In the genomic region with DNA sequence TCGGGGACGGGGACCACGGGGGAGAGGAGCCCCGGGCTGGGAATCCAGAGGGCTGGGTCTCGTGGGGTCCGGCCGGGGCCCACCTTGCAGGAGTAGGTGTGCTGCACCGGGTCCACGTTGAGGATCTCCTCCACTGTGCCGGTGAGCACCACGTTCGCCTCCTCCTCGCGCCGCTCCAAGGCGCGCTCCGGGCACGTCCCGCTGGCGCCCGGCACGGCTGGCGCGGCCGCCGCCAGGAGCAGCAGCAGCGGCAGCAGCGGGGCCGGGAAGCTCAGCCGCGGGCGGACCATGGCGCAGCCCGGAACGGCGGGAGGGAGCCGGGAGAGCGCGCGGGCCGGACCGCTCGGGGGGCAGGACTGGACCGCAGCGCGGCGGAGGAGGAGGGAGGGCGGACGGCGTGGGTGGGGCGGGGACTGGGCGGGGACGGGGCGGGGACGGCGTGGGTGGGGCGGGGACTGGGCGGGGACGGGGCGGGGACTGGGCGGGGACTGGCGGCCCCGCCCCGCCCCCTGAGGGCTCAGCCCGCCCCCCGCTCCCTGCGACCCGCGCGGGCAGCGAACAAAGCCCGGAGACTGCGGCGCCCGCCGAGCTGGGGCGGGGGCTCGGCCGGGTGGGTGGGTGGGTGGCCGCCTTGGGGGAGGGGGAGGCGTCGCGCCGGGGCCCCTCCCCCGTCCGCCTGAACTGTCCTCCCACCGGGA, we compare ENCODE assay signal across 8 mouse cellular contexts. TPM values are rescaled to one million over a fixed set of nuclear protein-coding genes. Genes with fewer than 3 reads are reported as not detected.
A peak's percentile ranks its signal among the peaks of the same experiment; 100 is the strongest.
DNase-seq lines count a peak whose midpoint lies in the region; ATAC-seq and TF ChIP-seq lines count a peak whose summit lies in the region.

A gene (minus strand): TSS at position 358 of the 698 bp plus-strand sequence.

- H3K79me2 ChIP-seq in liver, adult 2 months (ENCODE audit: control insufficient read depth, insufficient read depth, low read length), result 0 out of 2 replicates have a peak, but pooled peaks cover 6% of the 10 kb centered on the region
- H3K79me2 ChIP-seq in myocyte (ENCODE audit: control insufficient read depth, insufficient read depth), result no peaks in the 10 kb centered on the region

- peak; percentile 72 for ATAC-seq in embryonic facial prominence, embryonic 11.5 days (replicated peaks; ENCODE audit: insufficient number of reproducible peaks, low FRiP score, low TSS enrichment, low read depth)
- peak; percentile 78 for ATAC-seq in stomach, embryonic 15.5 days (ENCODE audit: insufficient read depth, low FRiP score, low read depth)

- peak within 1 kb of the TSS; percentile 78 for H3K4me3 ChIP-seq in embryonic facial prominence, embryonic 11.5 days (ENCODE audit: low read depth, low read length)
- H3K4me3 ChIP-seq in heart, embryonic 10.5 days, result peak within 1 kb of the TSS; percentile 94
- peak within 1 kb of the TSS; percentile 91 for H3K4me3 ChIP-seq in liver, adult 2 months (ENCODE audit: insufficient read depth, low read depth, low read length)
- H3K4me3 ChIP-seq in myocyte, result peak within 1 kb of the TSS; percentile 25
- peak within 1 kb of the TSS; percentile 93 for H3K4me3 ChIP-seq in stomach, embryonic 15.5 days (replicated peaks)

- H3K27me3 ChIP-seq in embryonic facial prominence, embryonic 11.5 days (ENCODE audit: control insufficient read depth, insufficient read depth, low read length), result no peaks in the 10 kb centered on the region
- H3K27me3 ChIP-seq in heart, embryonic 10.5 days (ENCODE audit: insufficient read depth, poor library complexity, severe bottlenecking), result no peaks in the 10 kb centered on the region
- H3K27me3 ChIP-seq in liver, adult 2 months (ENCODE audit: control insufficient read depth, insufficient read depth, low read length), result no peaks in the 10 kb centered on the region
- H3K27me3 ChIP-seq in myocyte (ENCODE audit: control insufficient read depth, insufficient read depth, insufficient read length), result no peaks in the 10 kb centered on the region
- no peaks in the 10 kb centered on the region; the same call in 1 of the 2 replicates for H3K27me3 ChIP-seq in stomach, embryonic 15.5 days (replicated peaks)

- no peak for TF ChIP-seq CTCF in liver, adult 2 months (IDR thresholded peaks at IDR 0.05; ENCODE audit: low read depth, low read length)

- TF ChIP-seq POLR2A in liver, adult 2 months (IDR thresholded peaks at IDR 0.05; ENCODE audit: extremely low read depth, insufficient read depth, low read length), result peak; percentile 78
- peak; percentile 73 for TF ChIP-seq POLR2A in myocyte (IDR thresholded peaks at IDR 0.05; ENCODE audit: insufficient read length, low read depth)

- H3ac ChIP-seq in myocyte (ENCODE audit: control insufficient read depth, insufficient read length), result peak within 1 kb of the TSS; percentile 41

- peaks cover 3% of the 10 kb centered on the region; the same call in 1 of the 2 replicates for H3K4me1 ChIP-seq in embryonic facial prominence, embryonic 11.5 days (ENCODE audit: control insufficient read depth, insufficient read depth, low read length)
- peaks cover 50% of the 10 kb centered on the region for H3K4me1 ChIP-seq in heart, embryonic 10.5 days
- peaks cover 8% of the 10 kb centered on the region; the same call in 1 of the 2 replicates for H3K4me1 ChIP-seq in liver, adult 2 months (ENCODE audit: control insufficient read depth, insufficient read depth, low read length)
- peaks cover 34% of the 10 kb centered on the region for H3K4me1 ChIP-seq in stomach, embryonic 15.5 days

- peak; percentile 49 to 50 for DNase-seq in left cerebral cortex, adult 18-20 months (ENCODE audit: low spot score in 2 of 2)
- no peak for DNase-seq in left cerebral cortex, adult 9 months (ENCODE audit: low spot score in 2 of 2)
- DNase-seq in embryonic facial prominence, embryonic 11.5 days (ENCODE audit: low spot score), result peak; percentile 86
- DNase-seq in heart, embryonic 10.5 days (ENCODE audit: low spot score), result peak; percentile 84
- peak; percentile 62 for DNase-seq in kidney, adult 9 months
- peak; percentile 22 for DNase-seq in liver, adult 2 months (ENCODE audit: extremely low read depth, low read depth, low spot score)

- H3K27ac ChIP-seq in embryonic facial prominence, embryonic 11.5 days (replicated peaks; ENCODE audit: low read depth, low read length), result peak within 1 kb of the TSS; percentile 95
- H3K27ac ChIP-seq in heart, embryonic 10.5 days, result peak within 1 kb of the TSS; percentile 96
- peak within 1 kb of the TSS; percentile 90 for H3K27ac ChIP-seq in liver, adult 2 months (replicated peaks; ENCODE audit: insufficient read depth, low read depth, low read length)
- H3K27ac ChIP-seq in stomach, embryonic 15.5 days, result peak within 1 kb of the TSS; percentile 96

- no peaks in the 10 kb centered on the region for H3K9me3 ChIP-seq in embryonic facial prominence, embryonic 11.5 days (replicated peaks; ENCODE audit: control insufficient read depth, low read length)
- H3K9me3 ChIP-seq in heart, embryonic 10.5 days, result no peaks in the 10 kb centered on the region
- no peaks in the 10 kb centered on the region for H3K9me3 ChIP-seq in stomach, embryonic 15.5 days

- H3K36me3 ChIP-seq in embryonic facial prominence, embryonic 11.5 days (replicated peaks; ENCODE audit: control insufficient read depth, insufficient read depth, low read depth, low read length), result no peaks in the 10 kb centered on the region; the same call in 1 of the 2 replicates
- peaks cover 24% of the 10 kb centered on the region for H3K36me3 ChIP-seq in heart, embryonic 10.5 days
- no peaks in the 10 kb centered on the region for H3K36me3 ChIP-seq in liver, adult 2 months (ENCODE audit: control insufficient read depth, insufficient read depth, low read length)
- no peaks in the 10 kb centered on the region for H3K36me3 ChIP-seq in myocyte (ENCODE audit: control insufficient read depth, insufficient read depth)
- no peaks in the 10 kb centered on the region for H3K36me3 ChIP-seq in stomach, embryonic 15.5 days

- H3K4me2 ChIP-seq in embryonic facial prominence, embryonic 11.5 days (ENCODE audit: low read depth, low read length), result peak within 1 kb of the TSS; percentile 90
- H3K4me2 ChIP-seq in myocyte (ENCODE audit: low read depth), result peak within 1 kb of the TSS; percentile 93
- H3K4me2 ChIP-seq in stomach, embryonic 15.5 days, result peak within 1 kb of the TSS; percentile 92

- H3K9ac ChIP-seq in embryonic facial prominence, embryonic 11.5 days (replicated peaks; ENCODE audit: low read length), result peak within 1 kb of the TSS; percentile 72
- peak within 1 kb of the TSS; percentile 96 for H3K9ac ChIP-seq in liver, adult 2 months (ENCODE audit: low read depth, low read length)
- H3K9ac ChIP-seq in stomach, embryonic 15.5 days, result peak within 1 kb of the TSS; percentile 80

- WGBS in embryonic facial prominence, embryonic 11.5 days, result 1% methylated on average over 31 of the region's 88 CpGs
- 1% methylated on average over 44 of the region's 88 CpGs for WGBS in heart, embryonic 10.5 days
- 1% methylated on average over 50 of the region's 88 CpGs for WGBS in liver, adult 2 months
- under 1% methylated on average over 29 of the region's 88 CpGs for WGBS in stomach, embryonic 15.5 days

TF ChIP-seq in myocyte, 11 proteins besides CTCF, POLR2A, EP300 and RAD21:
- TF ChIP-seq MYOG (IDR thresholded peaks at IDR 0.05; ENCODE audit: control insufficient read depth in 1 of 3, insufficient read depth in 1 of 3, insufficient read length in 2 of 3, low read depth in 2 of 3), result no peak
- no peak for TF ChIP-seq REST (IDR thresholded peaks at IDR 0.05; ENCODE audit: insufficient read depth, insufficient read length)
- no peak for TF ChIP-seq MYOD1 (IDR thresholded peaks at IDR 0.05; ENCODE audit: control insufficient read depth in 1 of 3, insufficient read length in 2 of 3, low read depth in 2 of 3)
- no peak for TF ChIP-seq USF1 (IDR thresholded peaks at IDR 0.05; ENCODE audit: low read depth)
- TF ChIP-seq TCF12 (IDR thresholded peaks at IDR 0.05; ENCODE audit: insufficient read depth, poor library complexity, severe bottlenecking), result no peak
- TF ChIP-seq CEBPB (IDR thresholded peaks at IDR 0.05; ENCODE audit: insufficient read depth, poor library complexity, severe bottlenecking), result no peak
- no peak for TF ChIP-seq TCF3 (IDR thresholded peaks at IDR 0.05; ENCODE audit: insufficient read length, low read depth)
- no peak for TF ChIP-seq MAX (IDR thresholded peaks at IDR 0.05; ENCODE audit: low read depth)

RNA-seq across cellular contexts. Expression of the gene that starts here (rescaled TPM):
- total RNA-seq in left cerebral cortex, adult 18-20 months (2021), result 100 to 1,000 TPM; 118 to 129 TPM
- polyA plus RNA-seq in embryonic facial prominence, embryonic 11.5 days (2014; fragmentation: Nextera tagmentation; extraction: Ambion mirVana), result 39.4 and 47.6 TPM in 2 replicates
- polyA plus RNA-seq in heart, embryonic 10.5 days (2016; fragmentation: Nextera tagmentation; extraction: Ambion mirVana), result 46.3 and 51.3 TPM in 2 replicates
- total RNA-seq in liver, adult 2 months (2014; rRNA removed), result 10.4 and 13.8 TPM in 2 replicates
- 20.5 and 33.2 TPM in 2 replicates for polyA plus RNA-seq in liver, adult 2 months (2012; rRNA removed)
- 22.7 TPM for polyA plus RNA-seq in myocyte (2012; fragmentation: generic; extraction: Trizol)
- 61.7 and 67.8 TPM in 2 replicates for polyA plus RNA-seq in stomach, embryonic 15.5 days (2015; fragmentation: Nextera tagmentation; extraction: Ambion mirVana)

Comparison
In these comparisons a context has a peak if more than half of its experiments do, and no peak if none do; other contexts are left out.
1. DNase-seq: peak in left cerebral cortex, adult 18-20 months (2 of 2), embryonic facial prominence, embryonic 11.5 days (single experiment), heart, embryonic 10.5 days (single experiment), kidney, adult 9 months (single experiment) and liver, adult 2 months (single experiment); none in left cerebral cortex, adult 9 months (0 of 2).
2. H3K4me3 ChIP-seq: peak in every context shown above with its lines; median percentile 94 in heart, embryonic 10.5 days; 93 in stomach, embryonic 15.5 days; 91 in liver, adult 2 months; 78 in embryonic facial prominence, embryonic 11.5 days; 25 in myocyte.
3. Peak in every context shown above with its lines, with median percentiles within 50 percentile points of each other: H3K27ac ChIP-seq, H3K4me2 ChIP-seq and H3K9ac ChIP-seq.